Mouse (Mus musculus) right cerebral cortex, adult 18-20 months (tissue): ENCODE data around the gene Prps1l3.
"Not testable (repeated sequence)": the region's sequence is repeated elsewhere in the genome, so short reads cannot be mapped to it uniquely, and the experiment has no call there.

Experiments
- DNase-seq: peaks from one replicate; pipeline ENCODE4 v3.0.0; 2022; ENCODE audit warnings: mixed read lengths

The Prps1l3 gene

DNA sequence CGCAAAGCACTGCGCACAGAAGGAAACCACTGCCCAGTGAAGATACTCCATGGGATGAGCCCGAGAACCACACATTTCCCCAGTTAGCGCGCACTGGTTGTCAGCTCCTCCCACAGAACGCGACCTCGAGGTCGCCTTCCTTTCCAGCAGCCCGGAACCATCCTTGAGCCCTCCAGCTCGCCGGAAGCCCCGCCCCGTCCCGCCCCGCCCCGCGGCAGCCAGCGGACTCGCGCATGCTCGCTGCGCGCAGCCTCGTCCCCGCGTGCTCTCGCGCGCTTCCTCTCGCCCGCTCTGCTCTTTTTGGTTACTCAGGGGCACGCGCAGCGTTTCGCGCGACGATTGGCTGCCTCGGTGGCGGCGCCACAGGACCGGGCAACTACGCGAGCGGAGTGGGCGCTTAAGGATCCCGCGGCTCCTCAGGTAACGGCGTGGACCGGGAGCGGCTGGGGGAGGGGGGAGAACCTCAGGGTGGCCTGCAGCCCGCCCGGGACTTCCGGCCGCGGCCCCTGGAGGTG is at the start of gene Prps1l3, which contains the start of gene Mipol1:
TSS of gene Prps1l3 (plus strand) at position 221 of the 515 bp plus-strand sequence.
TSS of gene Mipol1 (plus strand) at position 236 of the 515 bp plus-strand sequence.
- peak; percentile 92 for DNase-seq

DNA sequence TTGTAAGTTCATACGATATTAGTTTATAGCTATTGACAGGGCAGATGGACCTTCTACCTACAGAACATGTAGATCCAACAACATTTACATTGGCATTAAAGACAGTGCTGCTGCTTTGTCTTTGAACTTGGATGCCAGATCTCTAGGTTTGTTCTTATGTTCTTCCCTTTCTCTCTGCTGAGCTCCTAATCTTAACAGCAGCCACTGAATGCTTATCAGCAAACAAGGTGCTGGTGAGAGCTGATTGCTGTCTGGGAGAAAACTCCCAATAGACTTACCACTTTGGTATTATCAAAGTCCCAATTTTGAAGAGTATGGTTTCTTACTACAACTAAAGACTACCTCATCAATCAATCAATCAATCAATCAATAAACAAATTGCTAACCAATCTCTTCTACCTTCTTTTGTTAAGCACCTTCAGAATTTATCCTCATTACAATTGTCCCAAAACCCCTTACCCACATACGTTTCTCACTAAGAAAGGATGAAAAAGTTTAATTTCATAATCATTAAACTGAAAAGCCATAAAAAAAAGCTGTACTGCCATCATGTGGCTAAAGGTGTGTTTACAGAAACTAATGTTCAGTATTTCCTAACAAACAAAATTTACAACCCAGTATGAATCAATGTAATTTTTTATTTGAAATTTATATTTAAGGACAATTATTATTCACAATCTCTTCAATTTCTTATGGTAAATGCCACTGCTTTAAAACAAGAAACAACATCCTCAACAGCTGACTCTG is 45.6 kb upstream of the Prps1l3 start:
- DNase-seq, result no peak

DNA sequence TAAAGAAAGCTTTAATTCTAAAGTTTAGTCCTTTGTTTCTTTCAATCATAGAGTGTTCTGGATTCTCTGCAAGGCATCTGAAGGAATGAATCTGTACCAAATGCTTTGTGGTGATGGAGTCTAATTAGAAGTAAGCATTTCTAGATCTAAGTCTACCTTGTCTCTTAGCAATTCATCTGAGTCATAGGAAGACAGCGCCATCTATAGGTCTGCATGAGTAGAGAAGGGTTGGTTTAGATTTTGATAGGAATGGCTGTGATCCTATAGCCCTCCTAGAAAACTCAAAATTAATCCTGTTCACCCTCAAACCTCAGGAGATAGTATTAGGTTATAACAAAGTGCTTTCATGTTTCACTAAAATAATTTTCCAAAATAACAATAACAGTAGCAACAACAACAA is 44.7 kb upstream of the Prps1l3 start:
- DNase-seq, result no peak

DNA sequence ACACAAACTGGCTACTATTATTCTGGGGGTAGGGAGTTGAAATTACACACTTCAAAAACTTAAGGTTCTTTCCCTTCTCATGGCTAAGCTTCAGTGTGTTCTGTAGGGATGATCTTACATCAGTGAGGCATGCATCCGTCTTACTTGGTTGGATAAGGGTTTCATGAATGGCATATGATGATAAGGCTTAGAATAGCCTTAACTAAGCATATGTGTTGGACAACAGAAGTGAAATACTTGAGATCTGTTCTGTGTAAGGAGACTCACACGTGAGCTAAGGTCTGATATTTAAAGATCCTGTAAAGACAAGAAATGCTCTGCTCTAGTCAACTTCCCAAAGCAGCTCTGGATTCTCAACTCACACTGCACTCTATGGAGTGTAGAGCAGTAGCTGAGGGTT is 44.1 kb upstream of the Prps1l3 start:
- no peak for DNase-seq

DNA sequence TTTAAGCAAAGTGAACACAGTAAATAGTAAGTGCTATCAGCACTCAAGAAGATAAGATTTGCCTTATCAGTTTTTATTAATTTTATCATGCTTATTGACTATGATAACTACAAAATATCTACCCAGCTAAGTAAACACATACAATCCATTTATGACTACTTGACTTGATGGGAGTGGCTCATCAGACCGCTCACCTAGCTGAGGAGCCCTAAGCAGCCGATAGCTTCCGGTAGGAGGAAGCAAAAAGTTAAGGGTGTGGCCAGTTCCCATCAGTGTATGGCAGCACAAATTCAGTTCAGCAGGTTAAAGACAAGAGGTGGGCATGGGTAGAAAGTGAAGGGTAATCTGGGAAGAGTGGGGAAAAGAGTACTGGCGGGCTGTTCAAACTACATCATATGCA is 43.2 kb upstream of the Prps1l3 start:
- DNase-seq, result no peak

DNA sequence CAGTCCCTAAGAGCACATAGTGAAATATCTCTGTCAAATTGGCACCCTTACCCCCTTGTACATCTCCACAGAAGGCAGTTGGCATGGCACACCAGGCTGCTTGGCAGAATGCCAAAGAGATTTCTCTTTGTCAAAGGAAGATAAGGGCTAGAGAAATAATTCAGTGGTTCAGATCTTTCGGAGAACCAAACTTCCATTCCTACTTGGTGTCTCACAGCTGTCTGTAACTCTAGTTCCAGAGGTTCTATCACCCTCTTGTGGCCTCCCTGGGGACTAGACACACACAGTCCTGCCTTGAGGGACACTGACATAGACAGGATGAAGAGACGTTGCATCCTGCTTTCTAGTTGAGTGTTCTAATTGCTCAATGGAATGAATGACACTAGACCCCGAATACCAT is 35.6 kb upstream of the Prps1l3 start:
- no peak for DNase-seq

DNA sequence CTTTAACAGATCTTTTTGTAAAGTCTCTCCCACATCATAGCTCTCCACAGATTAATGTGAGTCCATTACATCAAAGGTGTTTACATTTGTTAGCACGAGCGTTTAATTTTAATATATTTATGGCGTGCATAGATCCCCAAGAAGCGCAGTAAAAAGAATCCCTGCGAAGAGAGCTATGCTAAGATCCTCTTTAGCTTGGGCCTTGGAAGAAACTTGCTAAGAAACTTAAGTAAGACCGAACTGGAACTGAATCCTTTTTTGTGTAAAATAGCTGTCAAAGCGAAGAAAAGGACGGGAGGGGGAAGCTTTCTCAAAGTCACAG is 34.0 kb upstream of the Prps1l3 start:
- no peak for DNase-seq

DNA sequence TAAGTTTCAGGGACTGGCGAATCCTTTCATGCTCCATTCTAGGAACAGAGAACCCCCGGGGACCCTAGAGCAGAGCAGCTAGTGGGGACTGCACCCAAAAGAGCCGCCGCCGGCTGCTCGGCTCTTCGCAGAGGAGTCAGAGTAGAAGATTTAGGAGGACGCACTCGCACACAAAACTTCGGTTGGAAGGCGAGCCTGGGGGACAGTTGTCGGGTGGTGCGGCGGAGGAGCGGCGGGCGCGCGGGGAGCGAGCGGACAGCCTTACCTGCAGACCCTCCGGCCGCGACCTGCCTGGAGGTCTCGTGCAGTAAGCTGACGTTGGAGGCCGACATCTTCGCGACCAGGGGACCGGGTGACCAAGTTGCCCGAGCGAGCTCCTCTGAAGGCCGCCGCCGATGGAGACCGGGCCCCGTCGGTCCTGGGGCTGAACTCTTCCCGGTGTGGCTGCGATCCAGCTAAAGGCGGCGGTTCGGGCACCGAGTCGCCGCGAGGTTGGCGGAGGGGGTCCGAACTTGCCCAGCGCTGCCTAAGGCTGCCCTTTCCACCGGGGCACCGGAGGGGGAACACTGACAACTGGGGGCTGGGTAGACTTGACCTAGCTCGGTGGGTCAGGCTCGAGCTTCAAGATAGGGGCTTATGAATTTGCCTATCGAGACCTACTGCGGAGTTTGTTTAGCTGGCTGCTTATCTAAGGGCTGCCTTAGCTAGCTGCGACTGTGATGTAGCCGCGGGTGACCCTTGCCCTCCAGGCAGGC is 33.4 kb upstream of the Prps1l3 start:
- DNase-seq, result no peak

DNA sequence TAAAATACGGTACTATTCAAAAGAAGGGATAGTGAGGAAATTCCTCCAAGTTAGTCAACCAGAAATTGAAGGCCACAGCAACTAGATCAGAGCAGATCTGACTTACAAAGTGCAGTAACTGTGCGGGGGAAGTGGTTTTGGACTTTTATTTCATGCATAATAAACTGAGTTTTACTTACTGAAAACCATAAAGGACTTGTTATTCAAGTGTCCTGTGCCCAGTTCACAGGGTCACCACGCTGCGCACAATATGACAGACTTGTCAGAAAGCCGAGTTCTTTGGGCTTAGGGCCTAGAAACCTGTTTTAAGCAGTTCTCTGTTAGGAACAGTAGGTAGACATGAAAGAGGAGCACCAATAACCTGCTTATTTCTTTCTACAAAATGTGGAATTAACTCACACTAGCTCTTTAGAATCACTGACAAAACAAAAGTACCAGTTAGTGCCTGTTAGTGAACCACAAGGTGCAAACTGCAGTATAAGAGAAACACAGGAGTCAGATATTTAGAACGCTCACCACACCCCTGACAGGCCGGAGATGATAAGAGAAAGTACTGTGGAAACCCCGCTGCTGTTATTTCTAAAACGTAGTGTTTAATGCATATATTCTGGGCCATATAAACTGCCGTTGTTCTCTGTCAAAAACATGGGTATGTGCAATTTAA is 32.7 kb upstream of the Prps1l3 start, which contains the start of gene Slc25a21:
TSS of gene Slc25a21 (minus strand) at position 110 of the 664 bp plus-strand sequence.
- DNase-seq, result no peak

DNA sequence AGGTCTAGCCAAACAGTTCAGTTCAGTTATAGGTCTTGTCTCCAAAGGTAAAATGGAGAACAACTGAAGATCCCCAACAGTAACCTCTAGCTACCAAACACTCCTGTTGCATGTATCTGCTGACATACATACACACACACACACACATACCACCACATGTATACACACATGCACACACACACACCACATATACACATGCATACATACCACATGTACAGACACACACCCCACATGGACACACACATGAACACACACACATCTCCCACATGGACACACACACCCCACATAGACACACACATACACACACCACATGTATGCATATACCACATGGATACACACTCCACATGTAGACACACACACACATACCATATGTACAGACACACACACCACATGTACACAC is 31.9 kb upstream of the Prps1l3 start:
- no peak for DNase-seq

DNA sequence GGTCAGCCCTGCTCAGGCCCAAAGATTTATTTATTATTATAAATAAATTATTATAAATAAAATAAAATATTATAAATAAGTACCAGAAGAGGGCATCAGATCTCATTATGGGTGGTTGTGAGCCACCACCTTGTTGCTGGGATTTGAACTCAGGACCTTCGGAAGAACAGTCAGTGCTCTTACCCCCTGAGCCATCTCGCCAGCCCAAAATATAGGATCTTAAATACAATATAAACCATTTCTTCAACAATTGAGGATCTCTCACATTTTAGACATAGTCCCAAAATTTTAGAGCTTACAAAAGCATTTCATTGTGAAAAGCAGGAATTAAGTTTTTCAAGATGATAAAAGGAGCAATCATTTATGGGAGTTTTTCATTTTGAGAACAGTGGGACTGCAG is 30.8 kb upstream of the Prps1l3 start:
- no peak for DNase-seq

DNA sequence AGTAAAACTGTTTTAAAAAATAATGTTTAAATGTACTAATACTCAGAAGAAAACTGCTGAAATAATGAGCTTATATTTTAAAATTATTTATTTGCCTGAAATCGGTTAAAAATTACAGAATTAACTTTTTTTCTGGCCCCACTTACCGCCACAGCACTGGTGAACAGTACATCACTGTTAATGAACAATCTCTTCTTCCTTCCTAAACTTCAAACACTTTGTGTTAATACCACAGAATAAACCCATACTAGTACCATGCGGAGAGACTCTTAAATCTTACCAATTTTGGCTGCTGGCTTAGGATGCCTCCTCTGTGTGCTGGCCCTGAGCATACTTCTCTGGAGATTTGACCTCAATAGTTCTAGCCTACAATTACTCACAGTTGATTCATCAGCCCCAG is 28.3 kb upstream of the Prps1l3 start:
- DNase-seq, result no peak

DNA sequence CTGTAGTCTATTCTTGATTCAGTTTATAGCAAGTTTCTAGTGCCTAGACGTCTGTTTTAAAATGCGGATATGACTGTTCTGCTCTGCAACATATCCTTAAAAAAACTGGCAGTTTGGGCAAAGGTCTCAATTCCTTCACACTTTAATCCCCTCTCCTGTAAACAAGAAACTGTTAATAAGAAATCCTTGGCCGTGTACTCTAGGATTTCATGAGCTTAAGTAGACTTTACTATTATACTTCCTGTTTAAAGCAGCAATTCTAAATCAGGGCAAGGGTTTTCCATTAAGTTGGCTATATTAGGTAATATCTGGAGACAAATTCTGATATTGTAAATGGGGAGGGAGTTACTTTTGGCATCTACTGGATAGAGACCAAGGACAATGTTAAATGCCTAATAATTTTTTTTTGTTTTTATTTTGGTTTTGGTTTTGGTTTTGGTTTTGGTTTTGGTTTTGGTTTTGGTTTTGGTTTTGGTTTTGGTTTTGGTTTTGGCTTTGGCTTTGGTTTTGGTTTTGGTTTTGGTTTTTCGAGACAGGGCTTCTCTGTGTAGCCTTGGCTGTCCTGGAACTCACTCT is 25.8 kb upstream of the Prps1l3 start:
- DNase-seq, result no peak

DNA sequence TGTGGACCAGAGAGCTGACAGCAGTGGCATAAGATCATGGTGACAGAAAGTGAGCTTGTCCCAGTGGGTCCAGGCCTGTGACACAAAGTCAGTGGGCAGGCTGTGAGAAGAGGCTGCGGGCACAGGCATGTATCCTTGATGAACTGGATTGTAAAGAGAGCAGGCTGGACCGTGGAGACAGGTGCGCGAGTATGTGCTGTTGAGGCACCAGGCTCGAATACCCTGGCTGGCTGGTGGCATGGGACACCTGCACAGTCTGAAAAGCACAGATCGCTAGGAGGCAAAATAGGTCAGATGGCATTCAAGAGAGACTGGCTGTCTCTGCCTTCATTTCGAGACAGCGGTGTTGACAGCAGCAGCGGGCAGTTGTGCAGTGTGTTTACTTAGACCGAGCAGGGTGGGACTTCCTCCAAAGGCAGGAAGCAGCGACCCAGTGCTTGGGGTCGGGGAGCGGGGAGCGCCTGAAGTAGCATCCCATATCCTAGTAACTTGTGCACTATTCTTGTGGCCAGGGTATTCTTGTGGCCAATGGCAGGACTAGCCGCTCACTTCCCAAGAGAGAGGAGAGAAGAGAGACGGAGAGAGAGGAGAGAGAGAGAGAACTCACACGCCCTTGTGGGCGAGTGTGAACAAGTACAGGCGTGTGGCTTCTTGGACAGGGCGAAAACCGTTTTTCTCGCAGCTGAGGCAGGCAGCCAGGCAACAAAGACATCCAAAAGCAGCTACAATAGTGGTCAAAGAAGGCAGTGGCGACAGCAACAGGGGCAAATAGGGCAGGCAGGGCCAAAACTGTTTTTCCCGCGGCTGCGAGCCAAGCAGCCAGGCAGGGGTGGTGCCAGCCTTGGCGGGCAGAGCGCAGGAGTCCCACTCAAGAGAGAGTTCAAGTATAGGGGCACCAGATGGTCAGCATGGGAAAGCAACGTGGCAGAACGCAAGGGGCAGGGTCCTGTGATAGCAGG is 18.6 kb upstream of the Prps1l3 start:
- peak; percentile 22 for DNase-seq

DNA sequence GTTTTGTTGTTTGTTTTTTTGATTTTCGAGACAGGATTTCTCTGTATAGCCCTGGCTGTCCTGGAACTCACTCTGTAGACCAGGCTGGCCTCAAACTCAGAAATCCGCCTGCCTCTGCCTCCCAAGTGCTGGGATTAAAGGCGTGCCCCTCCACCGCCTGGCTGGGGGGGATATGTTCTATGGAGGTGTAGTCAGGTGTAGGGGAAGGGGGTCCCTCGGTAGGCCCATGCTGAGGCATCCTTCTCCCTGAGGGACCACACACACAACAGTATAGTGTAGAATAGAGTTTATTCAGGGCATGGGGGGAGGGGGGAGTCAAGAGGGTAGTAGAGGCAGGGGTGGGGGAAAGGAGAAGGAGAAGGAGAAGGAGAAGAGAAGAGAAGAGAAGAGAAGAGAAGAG is 17.7 kb upstream of the Prps1l3 start:
- DNase-seq, result not testable (repeated sequence)

DNA sequence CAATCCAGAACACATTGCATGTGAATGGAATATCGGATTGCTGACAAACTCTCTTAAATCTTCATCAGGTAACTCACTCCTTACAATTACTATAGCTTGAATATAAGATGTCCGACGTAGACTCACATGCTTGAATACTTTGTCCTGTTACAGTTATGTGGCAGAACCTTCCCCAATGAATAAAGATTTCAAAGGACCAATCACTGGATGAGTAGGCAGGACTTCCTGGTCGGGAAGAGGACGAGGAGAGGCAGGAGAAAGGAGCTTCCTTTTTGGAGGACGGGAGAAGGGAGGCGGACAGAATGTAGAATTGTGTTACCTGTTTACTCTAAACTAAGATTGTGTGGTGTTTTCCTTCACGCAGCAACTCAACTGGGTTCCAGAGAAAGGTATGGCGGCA is 3.8 kb upstream of the Prps1l3 start:
- DNase-seq, result no peak

DNA sequence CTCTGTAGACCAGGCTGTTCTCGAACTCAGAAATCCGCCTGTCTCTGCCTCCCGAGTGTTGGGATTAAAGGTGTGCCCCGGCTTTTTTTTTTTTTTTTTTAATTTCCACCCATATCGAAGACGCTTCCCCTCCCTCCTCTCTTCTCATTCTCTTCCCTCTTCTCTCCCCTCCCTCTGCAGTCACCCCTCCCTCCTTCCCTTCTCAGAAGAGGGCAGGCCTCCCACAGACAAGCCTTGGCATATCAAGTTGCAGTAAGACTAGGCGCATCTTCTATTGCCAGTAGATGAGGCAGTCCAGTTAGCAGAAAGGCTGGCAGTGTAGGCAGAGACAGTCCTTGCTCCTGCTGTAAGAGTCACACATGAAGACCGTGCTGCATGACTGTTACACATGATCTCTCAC is 2.4 kb upstream of the Prps1l3 start:
- DNase-seq, result no peak

DNA sequence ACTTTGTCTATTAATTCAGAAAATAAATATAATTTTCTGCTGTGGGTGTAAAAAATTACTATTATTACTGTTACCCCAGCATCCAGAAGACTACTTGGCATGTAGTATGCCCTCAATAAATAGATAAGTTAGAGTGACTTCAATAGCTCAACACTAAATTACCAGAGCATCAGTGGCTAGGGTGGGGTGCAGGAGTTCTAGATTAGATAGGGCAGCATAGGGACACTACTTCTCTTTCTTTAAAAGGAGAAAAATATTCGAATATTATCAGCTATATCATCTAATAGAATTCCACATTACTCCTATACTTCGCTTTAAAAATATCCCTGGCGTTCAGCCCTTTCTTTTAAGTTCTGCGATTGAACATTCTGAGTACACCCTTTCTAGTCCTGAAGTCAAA is 509 bp upstream of the Prps1l3 start:
- DNase-seq, result no peak

DNA sequence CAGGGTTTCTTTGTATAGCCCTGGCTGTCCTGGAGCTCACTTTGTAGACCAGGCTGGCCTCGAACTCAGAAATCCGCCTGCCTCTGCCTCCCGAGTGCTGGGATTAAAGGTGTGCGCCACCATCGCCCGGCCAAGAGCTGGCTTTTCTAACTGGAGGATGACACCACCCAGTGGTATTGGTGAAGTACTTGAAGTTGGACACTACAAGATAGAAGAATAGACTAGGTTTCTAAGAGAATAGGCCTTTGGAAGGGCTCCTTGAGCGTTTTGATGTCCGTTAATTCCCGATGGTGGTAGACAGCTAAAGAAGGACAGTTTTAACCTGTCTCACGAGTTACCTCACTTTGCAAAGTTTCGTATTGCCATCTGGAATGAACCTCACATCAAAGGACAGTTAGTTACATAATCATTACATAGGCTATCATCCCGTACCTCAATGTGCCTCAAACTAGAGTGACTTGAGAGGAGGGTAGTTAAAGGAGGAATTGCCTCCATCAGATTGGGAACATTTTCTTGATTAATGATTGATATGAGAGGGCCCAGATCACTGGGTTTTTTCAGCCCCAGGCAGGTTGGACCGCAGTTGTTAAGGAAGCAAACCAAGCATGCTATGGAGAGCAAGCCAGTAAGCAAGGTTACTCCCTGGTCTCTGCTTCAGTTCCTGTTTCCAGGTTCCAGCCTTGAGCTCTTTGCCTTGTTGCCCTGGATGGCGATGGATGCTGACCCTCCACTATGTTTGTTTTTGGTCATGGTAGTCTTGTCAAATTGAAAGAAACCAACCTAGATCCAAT is 1.1 kb downstream of the Prps1l3 start:
- peak; percentile 4 for DNase-seq

DNA sequence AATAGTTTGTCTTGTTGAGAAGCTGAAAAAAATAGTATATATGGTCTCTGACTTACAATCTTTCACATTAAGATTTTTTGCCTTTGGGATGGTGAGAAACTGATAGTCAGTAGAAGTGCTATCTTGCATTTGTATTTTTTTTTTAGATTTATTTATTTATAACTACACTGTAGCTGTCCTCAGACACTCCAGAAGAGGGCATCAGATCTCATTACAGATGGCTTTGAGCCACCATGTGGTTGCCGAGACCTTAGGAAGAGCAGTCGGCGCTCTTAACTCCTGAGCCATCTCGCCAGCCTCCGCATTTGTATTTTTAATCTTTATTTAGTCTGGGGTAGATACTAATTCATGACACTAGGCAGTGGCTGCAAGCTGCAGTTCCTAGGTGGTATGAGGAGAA is 3.2 kb downstream of the Prps1l3 start:
- no peak for DNase-seq
